Mouse (Mus musculus) CD4-positive, CD25-positive, alpha-beta regulatory T cell (primary cell): Measurements from ENCODE around the gene Igsf3. TPM values are rescaled to one million over a fixed set of nuclear protein-coding genes. Genes with fewer than 3 reads are reported as not detected.

Experiments
- polyA plus RNA-seq: library from polyadenylated mRNA; unstranded; fragments of 100-300 nt; shearing (Covaris generic); gene quantifications from one replicate; pipeline ENCODE4 v1.2.1, GENCODE M21; 2017

Igsf3 gene
- 3.5 TPM for polyA plus RNA-seq

DNA sequence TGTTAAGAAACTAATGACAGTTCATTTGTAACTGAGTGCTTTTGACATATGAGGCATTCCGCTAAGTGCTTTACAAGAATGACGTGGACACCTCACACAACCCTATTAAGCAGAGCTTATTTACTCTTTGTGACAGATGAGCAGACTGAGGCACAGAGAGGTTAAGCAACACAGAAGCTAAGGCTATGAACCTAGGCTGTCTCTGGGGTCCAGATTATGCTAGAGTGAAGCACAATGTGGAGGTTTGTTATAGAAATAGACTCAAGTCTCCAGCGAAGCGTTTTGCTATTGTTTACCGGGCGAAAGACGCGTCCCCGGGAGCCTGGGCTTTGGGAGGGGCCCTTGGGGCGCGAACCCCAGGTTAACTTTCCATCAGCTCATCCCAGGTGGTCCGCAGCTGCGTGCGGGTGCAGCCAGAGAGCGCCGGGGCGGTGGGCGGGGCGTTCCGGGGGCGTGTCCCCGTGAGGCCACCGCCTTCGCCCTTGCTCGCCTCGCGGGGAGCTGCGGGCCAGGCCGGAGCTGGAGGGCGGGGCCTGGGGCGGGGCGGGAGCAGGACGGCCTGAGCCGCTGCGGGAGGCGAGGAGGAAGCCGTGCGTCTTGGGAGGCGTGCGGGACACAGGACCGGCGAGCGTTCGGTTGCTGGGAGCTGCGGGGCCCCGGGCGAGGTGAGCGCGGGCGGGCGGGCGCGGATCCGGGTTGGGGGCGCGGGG lies at the start of gene Igsf3:
TSS of gene Igsf3 (plus strand) at position 546 of the 710 bp plus-strand sequence.

Other genes with a start within 250 kb of the Igsf3 start
- 1,259 TPM for gene Cd2, start 89.1 kb upstream of the Igsf3 start, polyA plus RNA-seq
- gene Atp1a1, start 227.6 kb downstream of the Igsf3 start, polyA plus RNA-seq = 109 TPM